Comparison of ENCODE assay signal across 15 mouse cellular contexts in genomic region chr2:24538890-24539573, GRCm38 (mm10).
DNase-seq lines count a peak whose midpoint lies in the region; ATAC-seq and TF ChIP-seq lines count a peak whose summit lies in the region.
"Had no signal": no experiment of that assay in that cellular context is flagged by ENCODE, and none has a peak within 500 bp of the region (broad histone marks: within the 10 kb centered on the region; RNA-seq: fewer than 3 reads in every experiment).

No protein-coding gene starts in this region.

- peak; percentile 17 for DNase-seq in embryo, embryonic 11 days
- no peak for DNase-seq in embryo, embryonic 10 days (ENCODE audit: low spot score)
- DNase-seq in kidney, adult 9 months, result no peak
- peak; percentile 46 for DNase-seq in hindbrain, embryonic 14.5 days (ENCODE audit: low spot score)
- peak; percentile 60 for DNase-seq in midbrain, postnatal 0 days (ENCODE audit: low spot score)
- no peak for DNase-seq in yolk sac, embryonic 10.5 days (ENCODE audit: low spot score)
- DNase-seq in cerebellum, postnatal 36 days, result no peak
- DNase-seq: adrenal gland, postnatal 10 days; cerebellum, adult 8-10 months; right cerebral cortex, postnatal 14 days; thymus, postnatal 25 days had no signal

- H3K9ac ChIP-seq in kidney, embryonic 16.5 days (replicated peaks; ENCODE audit: low read length), result no peak overlapping the region
- no peak overlapping the region for H3K9ac ChIP-seq in hindbrain, embryonic 14.5 days
- H3K9ac ChIP-seq in midbrain, postnatal 0 days (replicated peaks; ENCODE audit: low read length, poor library complexity, severe bottlenecking), result no peak overlapping the region
- H3K9ac ChIP-seq: intestine, embryonic 15.5 days; liver, embryonic 15.5 days had no signal

- H3K4me3 ChIP-seq in kidney, embryonic 16.5 days (ENCODE audit: low read length), result no peak overlapping the region
- no peak overlapping the region for H3K4me3 ChIP-seq in hindbrain, embryonic 14.5 days (replicated peaks; ENCODE audit: low read length)
- no peak overlapping the region for H3K4me3 ChIP-seq in midbrain, postnatal 0 days (ENCODE audit: low read depth, low read length)
- H3K4me3 ChIP-seq: erythroblast, embryonic 14.5 days; intestine, embryonic 15.5 days; liver, embryonic 15.5 days had no signal

- ATAC-seq in kidney, embryonic 16.5 days (ENCODE audit: low FRiP score, low TSS enrichment), result peak; percentile 80
- peak; percentile 90 for ATAC-seq in hindbrain, embryonic 14.5 days (ENCODE audit: low FRiP score)
- 0 out of 2 replicates have a peak, but pooled peaks have one; percentile 66 for ATAC-seq in midbrain, postnatal 0 days (ENCODE audit: low FRiP score)
- ATAC-seq: intestine, embryonic 15.5 days had no signal

- TF ChIP-seq CTCF in midbrain, postnatal 0 days (IDR thresholded peaks at IDR 0.05), result no peak

- 17% methylated on average over 7 of the region's 7 CpGs for whole genome bisulfite sequencing in kidney, embryonic 16.5 days
- WGBS in hindbrain, embryonic 14.5 days, result 44% methylated on average over 7 of the region's 7 CpGs
- WGBS in midbrain, postnatal 0 days, result 33% methylated on average over 7 of the region's 7 CpGs

- peak overlapping the region; percentile 58 for H3K27ac ChIP-seq in kidney, embryonic 16.5 days (ENCODE audit: low read length)
- H3K27ac ChIP-seq in hindbrain, embryonic 14.5 days, result peak overlapping the region; percentile 77
- H3K27ac ChIP-seq in midbrain, postnatal 0 days (ENCODE audit: low read depth, low read length), result no peak overlapping the region
- H3K27ac ChIP-seq: intestine, embryonic 15.5 days; liver, embryonic 15.5 days had no signal

- H3K36me3 ChIP-seq in kidney, embryonic 16.5 days (ENCODE audit: insufficient read depth, low read length), result no peaks in the 10 kb centered on the region
- no peaks in the 10 kb centered on the region for H3K36me3 ChIP-seq in hindbrain, embryonic 14.5 days (replicated peaks; ENCODE audit: control insufficient read depth, insufficient read depth)
- H3K36me3 ChIP-seq in midbrain, postnatal 0 days (ENCODE audit: insufficient read depth, low read length), result no peaks in the 10 kb centered on the region
- H3K36me3 ChIP-seq: intestine, embryonic 15.5 days; liver, embryonic 15.5 days had no signal

- H3K27me3 ChIP-seq in kidney, embryonic 16.5 days (ENCODE audit: insufficient read depth, low read length), result no peaks in the 10 kb centered on the region
- no peaks in the 10 kb centered on the region for H3K27me3 ChIP-seq in hindbrain, embryonic 14.5 days (ENCODE audit: control insufficient read depth, insufficient read depth, low read length)
- no peaks in the 10 kb centered on the region for H3K27me3 ChIP-seq in midbrain, postnatal 0 days (ENCODE audit: insufficient read depth, low read length)
- H3K27me3 ChIP-seq: intestine, embryonic 15.5 days; liver, embryonic 15.5 days had no signal

- peak overlapping the region; percentile 7; the same call in 1 of the 2 replicates for H3K4me2 ChIP-seq in kidney, embryonic 16.5 days (replicated peaks; ENCODE audit: low read depth, low read length)
- no peak overlapping the region for H3K4me2 ChIP-seq in hindbrain, embryonic 14.5 days (replicated peaks)
- H3K4me2 ChIP-seq in midbrain, postnatal 0 days (ENCODE audit: low read depth, low read length, poor library complexity, severe bottlenecking), result no peak overlapping the region
- H3K4me2 ChIP-seq: intestine, embryonic 15.5 days; liver, embryonic 15.5 days had no signal

- H3K9me3 ChIP-seq in kidney, embryonic 16.5 days (ENCODE audit: low read length), result no peaks in the 10 kb centered on the region
- no peaks in the 10 kb centered on the region for H3K9me3 ChIP-seq in hindbrain, embryonic 14.5 days (ENCODE audit: control insufficient read depth, low read length)
- no peaks in the 10 kb centered on the region for H3K9me3 ChIP-seq in midbrain, postnatal 0 days (ENCODE audit: low read length)
- H3K9me3 ChIP-seq: intestine, embryonic 15.5 days; liver, embryonic 15.5 days had no signal

- H3K4me1 ChIP-seq in kidney, embryonic 16.5 days (ENCODE audit: insufficient read depth, low read length), result peaks cover 19% of the 10 kb centered on the region
- peaks cover 12% of the 10 kb centered on the region; the same call in 1 of the 2 replicates for H3K4me1 ChIP-seq in hindbrain, embryonic 14.5 days (replicated peaks; ENCODE audit: control insufficient read depth, insufficient read depth, low read length)
- H3K4me1 ChIP-seq in midbrain, postnatal 0 days (ENCODE audit: insufficient read depth, low read length), result no peaks in the 10 kb centered on the region
- H3K4me1 ChIP-seq: liver, embryonic 15.5 days had no signal

Comparison
In these comparisons a context has a peak if more than half of its experiments do, and no peak if none do; other contexts are left out.
1. DNase-seq: peak in embryo, embryonic 11 days (single experiment), hindbrain, embryonic 14.5 days (single experiment) and midbrain, postnatal 0 days (single experiment); none in embryo, embryonic 10 days (single experiment), kidney, adult 9 months (single experiment), yolk sac, embryonic 10.5 days (single experiment) and cerebellum, postnatal 36 days (0 of 2).
2. Peak in every context shown above with its lines, with median percentiles within 50 percentile points of each other: ATAC-seq.